In the genomic region with DNA sequence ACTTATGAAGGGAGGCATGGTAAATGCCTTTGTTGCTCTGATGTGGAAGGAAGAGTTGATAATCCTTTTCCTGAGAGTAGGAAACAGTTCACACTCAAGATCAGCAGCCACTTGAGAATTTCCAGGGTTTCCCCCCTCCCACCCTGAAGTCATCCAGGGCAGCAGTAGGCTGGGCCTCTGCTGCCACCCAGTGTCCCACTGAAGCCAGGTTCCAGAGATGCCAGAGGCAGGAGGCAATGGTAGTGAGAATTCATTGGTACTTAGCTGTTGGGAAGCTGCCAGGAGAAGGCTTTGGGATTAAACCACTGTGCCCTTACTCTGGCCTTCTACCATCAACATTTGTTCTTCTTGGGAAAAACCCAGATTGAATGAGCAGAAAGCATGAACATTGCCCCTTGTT, we compare ENCODE assay signal across 11 mouse cellular contexts. TPM values are rescaled to one million over a fixed set of nuclear protein-coding genes. Genes with fewer than 3 reads are reported as not detected.
DNase-seq lines count a peak whose midpoint lies in the region; ATAC-seq and TF ChIP-seq lines count a peak whose summit lies in the region.
"Had no signal": no experiment of that assay in that cellular context is flagged by ENCODE, and none has a peak within 500 bp of the region (broad histone marks: within the 10 kb centered on the region; RNA-seq: fewer than 3 reads in every experiment).

No protein-coding gene starts in this region.

- no peak overlapping the region for H3K9ac ChIP-seq in liver, embryonic 14.5 days (replicated peaks)
- no peak overlapping the region for H3K9ac ChIP-seq in neural tube, embryonic 15.5 days (replicated peaks)
- H3K9ac ChIP-seq: limb, embryonic 13.5 days had no signal

- intact Hi-C loops in gastrocnemius, postnatal 14 days (cut with DNase I; ENCODE audit: low total_unique reads) = no loop called here

- TF ChIP-seq CTCF in liver, embryonic 14.5 days (IDR thresholded peaks at IDR 0.05; ENCODE audit: low read depth) = peak; percentile 23; the same call in 1 of the 2 replicates

- no peak overlapping the region for H3K27ac ChIP-seq in liver, embryonic 14.5 days
- no peak overlapping the region for H3K27ac ChIP-seq in neural tube, embryonic 15.5 days (replicated peaks)
- H3K27ac ChIP-seq: limb, embryonic 13.5 days had no signal

- no peak overlapping the region for H3K4me3 ChIP-seq in liver, embryonic 14.5 days (ENCODE audit: insufficient read depth in 1 of 2, low read depth in 2 of 2, low read length in 2 of 2)
- no peak overlapping the region for H3K4me3 ChIP-seq in neural tube, embryonic 15.5 days (replicated peaks)
- H3K4me3 ChIP-seq: limb, embryonic 13.5 days had no signal

- no peak for ATAC-seq in liver, embryonic 14.5 days (ENCODE audit: insufficient read depth)
- peak; percentile 68; the same call in 1 of the 2 replicates for ATAC-seq in neural tube, embryonic 15.5 days (ENCODE audit: low FRiP score)
- ATAC-seq: inflammation-experienced regulatory T-cells, adult 6 months had no signal

- peak; percentile 12 for DNase-seq in gastrocnemius, postnatal 14 days
- DNase-seq in gastrocnemius, adult 18-20 months (ENCODE audit: low spot score) = no peak
- DNase-seq in liver, embryonic 14.5 days (ENCODE audit: low read depth in 3 of 3, low spot score in 3 of 3) = no peak
- DNase-seq in liver = no peak
- DNase-seq in brain, adult 2 months (ENCODE audit: low read depth, low spot score) = peak; percentile 59
- no peak for DNase-seq in retina, postnatal 1 day
- DNase-seq in cerebellum, adult 11-12 months = no peak

- no peaks in the 10 kb centered on the region for H3K9me3 ChIP-seq in liver, embryonic 14.5 days (ENCODE audit: control insufficient read depth, low read length)
- H3K9me3 ChIP-seq in neural tube, embryonic 15.5 days (replicated peaks) = no peaks in the 10 kb centered on the region
- H3K9me3 ChIP-seq: G1E; limb, embryonic 13.5 days had no signal

- no peak overlapping the region for H3K4me2 ChIP-seq in liver, embryonic 14.5 days (ENCODE audit: low read depth)
- H3K4me2 ChIP-seq in neural tube, embryonic 15.5 days = no peak overlapping the region
- H3K4me2 ChIP-seq: limb, embryonic 13.5 days had no signal

- H3K36me3 ChIP-seq in liver, embryonic 14.5 days (replicated peaks; ENCODE audit: control insufficient read depth, insufficient read depth, low read depth) = no peaks in the 10 kb centered on the region
- H3K36me3 ChIP-seq in neural tube, embryonic 15.5 days = no peaks in the 10 kb centered on the region
- H3K36me3 ChIP-seq: G1E; limb, embryonic 13.5 days had no signal

- no peak for TF ChIP-seq EP300 in liver, embryonic 14.5 days (IDR thresholded peaks at IDR 0.05; ENCODE audit: low read depth)

- H3K4me1 ChIP-seq in liver, embryonic 14.5 days (replicated peaks; ENCODE audit: control insufficient read depth in 2 of 2, insufficient read depth in 2 of 2, low read length in 1 of 2) = no peaks in the 10 kb centered on the region
- no peaks in the 10 kb centered on the region for H3K4me1 ChIP-seq in neural tube, embryonic 15.5 days
- H3K4me1 ChIP-seq: limb, embryonic 13.5 days had no signal

- no peaks in the 10 kb centered on the region for H3K27me3 ChIP-seq in liver, embryonic 14.5 days (ENCODE audit: control insufficient read depth, insufficient read depth, low read length)
- H3K27me3 ChIP-seq in neural tube, embryonic 15.5 days (replicated peaks) = no peaks in the 10 kb centered on the region
- H3K27me3 ChIP-seq: limb, embryonic 13.5 days had no signal

RNA-seq across cellular contexts. Expression of gene Pitrm1, which starts 18.9 kb away (rescaled TPM):
- total RNA-seq in gastrocnemius, postnatal 14 days (2021) = 10 to 100 TPM; 26.8 to 33.3 TPM
- 10 to 100 TPM; 35.7 to 36.0 TPM for total RNA-seq in gastrocnemius, adult 18-20 months (2021)
- polyA plus RNA-seq in liver, embryonic 14.5 days (2012; rRNA removed) = 42.6 and 61.9 TPM in 2 replicates
- 104 and 113 TPM in 2 replicates for polyA plus RNA-seq in liver, embryonic 14.5 days (2014; fragmentation: Nextera tagmentation; extraction: Ambion mirVana)
- polyA plus RNA-seq in neural tube, embryonic 15.5 days (2015; fragmentation: Nextera tagmentation; extraction: Ambion mirVana) = 41.7 and 52.6 TPM in 2 replicates

Comparison
In these comparisons a context has a peak if more than half of its experiments do, and no peak if none do; other contexts are left out.
1. DNase-seq: peak in gastrocnemius, postnatal 14 days (single experiment) and brain, adult 2 months (single experiment); none in gastrocnemius, adult 18-20 months (single experiment), liver, embryonic 14.5 days (0 of 3), liver (single experiment), retina, postnatal 1 day (single experiment) and cerebellum, adult 11-12 months (single experiment).